Mouse (Mus musculus) MEL (cell line): Measurements from ENCODE around the gene Cpeb4. TPM values are rescaled to one million over a fixed set of nuclear protein-coding genes. Genes with fewer than 3 reads are reported as not detected.

Experiments
- DNase-seq: peaks from one replicate; pipeline ENCODE4 v3.0.0; 2011; ENCODE audit warnings: low read depth, low spot score
- H3K27ac ChIP-seq: 2 replicates; pipeline ENCODE4 v1.5.1; 2012; ENCODE audit warnings: low read depth, mild to moderate bottlenecking, control low read depth, low read length, moderate library complexity; ENCODE audit not compliant: control insufficient read depth
- H3K27me3 ChIP-seq, 2 experiments: fragments of 150-350 bp in 1 of 2; sonication (generic) in 1 of 2; 2 replicates each; pipeline ENCODE4 v1.6.1; 2012; ENCODE audit warnings: low read length in 2 of 2, mild to moderate bottlenecking in 2 of 2, improper control_type of control experiment in 1 of 2, moderate library complexity in 1 of 2; ENCODE audit not compliant: insufficient read depth in 2 of 2, control insufficient read depth in 1 of 2
- H3K36me3 ChIP-seq, 2 experiments: 2 replicates each; pipeline ENCODE4 v1.6.1; 2012 to 2014; ENCODE audit warnings: low read length in 2 of 2, improper control_type of control experiment in 1 of 2, inconsistent platforms in 1 of 2, mild to moderate bottlenecking in 1 of 2; ENCODE audit not compliant: insufficient read depth in 2 of 2, control insufficient read depth in 1 of 2
- H3K4me1 ChIP-seq, 2 experiments: fragments of 150-350 bp in 1 of 2; sonication (generic) in 1 of 2; 2 replicates each; pipeline ENCODE4 v1.6.1; 2012; ENCODE audit warnings: low read length in 2 of 2, improper control_type of control experiment in 1 of 2, mild to moderate bottlenecking in 1 of 2; ENCODE audit not compliant: insufficient read depth in 2 of 2, control insufficient read depth in 1 of 2
- H3K4me3 ChIP-seq, 2 experiments: fragments of 150-350 bp in 1 of 2; sonication (generic) in 1 of 2; 2 replicates each; pipeline ENCODE4 v1.5.1; 2012; ENCODE audit warnings: low read depth in 2 of 2, low read length in 2 of 2, mild to moderate bottlenecking in 2 of 2, moderate library complexity in 2 of 2, control low read depth in 1 of 2, improper control_type of control experiment in 1 of 2; ENCODE audit not compliant: control insufficient read depth in 1 of 2, insufficient read depth in 1 of 2
- H3K79me2 ChIP-seq: 2 replicates; pipeline ENCODE4 v1.6.1; 2012; ENCODE audit warnings: mild to moderate bottlenecking, low read length, moderate library complexity; ENCODE audit not compliant: control insufficient read depth, poor library complexity, insufficient read depth
- H3K9ac ChIP-seq: 2 replicates; pipeline ENCODE4 v1.6.1; 2012; ENCODE audit warnings: low read depth, mild to moderate bottlenecking, control low read depth, low read length, moderate library complexity; ENCODE audit not compliant: control insufficient read depth, poor library complexity, severe bottlenecking
- H3K9me3 ChIP-seq: fragments of 150-350 bp; sonication (generic); replicated peaks from 2 replicates; pipeline ENCODE4 v1.6.1; 2012; ENCODE audit warnings: mild to moderate bottlenecking, low read length, improper control_type of control experiment, moderate library complexity; ENCODE audit not compliant: insufficient read depth
- BHLHE40 ChIP-seq: IDR thresholded peaks from 2 replicates; pipeline ENCODE4 v1.6.1; 2012; ENCODE audit warnings: low read depth, mild to moderate bottlenecking, inconsistent platforms, low read length, improper control_type of control experiment, borderline replicate concordance
- CHD2 ChIP-seq: IDR thresholded peaks from 2 replicates; pipeline ENCODE4 v1.6.1; 2011; ENCODE audit warnings: low read length, improper control_type of control experiment
- EP300 ChIP-seq, 2 experiments: IDR thresholded peaks; 2 replicates each; pipeline ENCODE4 v1.6.1; 2011; ENCODE audit warnings: improper control_type of control experiment in 2 of 2, low read length in 2 of 2, low read depth in 1 of 2, mild to moderate bottlenecking in 1 of 2
- ETS1 ChIP-seq: IDR thresholded peaks from 2 replicates; pipeline ENCODE4 v1.6.1; 2012; ENCODE audit warnings: low read depth, mild to moderate bottlenecking, inconsistent platforms, low read length, improper control_type of control experiment, moderate library complexity
- GATA1 ChIP-seq: IDR thresholded peaks from 2 replicates; pipeline ENCODE4 v1.6.1; 2011; ENCODE audit warnings: low read depth, low read length, improper control_type of control experiment
- JUND ChIP-seq: IDR thresholded peaks from 2 replicates; pipeline ENCODE4 v1.6.1; 2011; ENCODE audit warnings: low read depth, mild to moderate bottlenecking, improper control_type of control experiment, low read length
- MAX ChIP-seq: IDR thresholded peaks from 2 replicates; pipeline ENCODE4 v1.6.1; 2011; ENCODE audit warnings: low read length, improper control_type of control experiment
- MAZ ChIP-seq: IDR thresholded peaks from 2 replicates; pipeline ENCODE4 v1.6.1; 2012; ENCODE audit warnings: low read depth, mild to moderate bottlenecking, inconsistent platforms, low read length, improper control_type of control experiment
- MXI1 ChIP-seq: IDR thresholded peaks from 2 replicates; pipeline ENCODE4 v1.6.1; 2011; ENCODE audit warnings: mild to moderate bottlenecking, low read depth, low read length, improper control_type of control experiment
- MYC ChIP-seq: IDR thresholded peaks from 2 replicates; pipeline ENCODE4 v1.6.1; 2011; ENCODE audit warnings: low read depth, mild to moderate bottlenecking, low read length, improper control_type of control experiment, moderate library complexity
- NELFE ChIP-seq: IDR thresholded peaks from 2 replicates; pipeline ENCODE4 v1.6.1; 2011; ENCODE audit warnings: low read depth, low read length, improper control_type of control experiment
- POLR2AphosphoS2 ChIP-seq: IDR thresholded peaks from 2 replicates; pipeline ENCODE4 v1.6.1; 2011; ENCODE audit warnings: low read length, improper control_type of control experiment
- POLR2AphosphoS5 ChIP-seq: IDR thresholded peaks from 2 replicates; pipeline ENCODE4 v1.6.1; 2012; ENCODE audit warnings: low read depth, borderline replicate concordance, mild to moderate bottlenecking, inconsistent platforms, low read length, moderate library complexity, mixed read lengths
- RCOR1 ChIP-seq: IDR thresholded peaks from 2 replicates; pipeline ENCODE4 v1.6.1; 2012; ENCODE audit warnings: low read depth, mild to moderate bottlenecking, inconsistent platforms, low read length, improper control_type of control experiment
- SIN3A ChIP-seq: IDR thresholded peaks from 2 replicates; pipeline ENCODE4 v1.6.1; 2012; ENCODE audit warnings: low read length, improper control_type of control experiment, inconsistent platforms
- SMC3 ChIP-seq: IDR thresholded peaks from 2 replicates; pipeline ENCODE4 v1.6.1; 2011; ENCODE audit warnings: low read depth, low read length, improper control_type of control experiment
- TAL1 ChIP-seq: IDR thresholded peaks from 2 replicates; pipeline ENCODE4 v1.6.1; 2012; ENCODE audit warnings: mild to moderate bottlenecking, inconsistent platforms, low read length, moderate library complexity, mixed read lengths
- TCF12 ChIP-seq: IDR thresholded peaks from 2 replicates; pipeline ENCODE4 v1.6.1; 2014; ENCODE audit warnings: low read depth, mild to moderate bottlenecking, inconsistent platforms, low read length, improper control_type of control experiment, moderate library complexity
- ZC3H11A ChIP-seq: IDR thresholded peaks from 2 replicates; pipeline ENCODE4 v1.6.1; 2012; ENCODE audit warnings: low read depth, mild to moderate bottlenecking, inconsistent platforms, low read length, improper control_type of control experiment
- polyA plus RNA-seq, 2 experiments: library from polyadenylated mRNA; stranded (reverse) in 1 of 2; unstranded in 1 of 2; fragments of >175 nt in 1 of 2; fragments of >200 nt in 1 of 2; gene quantifications; 2 replicates each; pipeline versions ENCODE4 v1.2.1 to v1.2.4; 2012; ENCODE audit warnings: low replicate concordance in 2 of 2, low read depth in 1 of 2; ENCODE audit not compliant: insufficient read length in 2 of 2, insufficient read depth in 1 of 2, missing spikeins in 1 of 2
- total RNA-seq: library from RNA; depleted of rRNA; stranded (reverse); fragments of 300-350 nt; gene quantifications from 2 replicates; pipeline ENCODE4 v1.2.3, GENCODE M21; 2012

Gene Cpeb4
- total and polyA plus RNA-seq, 3 experiments = 3.8 to 4.9 TPM; not detected in 1

GRCm38 (mm10) chr11:31861149-31861890 is 10.7 kb upstream of the Cpeb4 start:
- H3K27me3 ChIP-seq = no peaks in the 10 kb centered on the region

GRCm38 (mm10) chr11:31867976-31868375 is 4.0 kb upstream of the Cpeb4 start:
- Histone ChIP-seq H3K4me3 (no peak overlapping the region), H3K36me3 (peaks cover 0 to 8% of the 10 kb centered on the region in 2 experiments; a peak in 2 of 4 replicates), H3K27ac (no peak overlapping the region), H3K79me2 (peaks cover 7% of the 10 kb centered on the region; the same call in 1 of the 2 replicates), H3K9me3 (no peaks in the 10 kb centered on the region), H3K27me3 (no peaks in the 10 kb centered on the region), H3K4me1 (peaks cover 4 to 10% of the 10 kb centered on the region in 2 experiments), H3K9ac (no peak overlapping the region)
- TF ChIP-seq POLR2AphosphoS5 (no peak), POLR2AphosphoS2 (no peak), MAX (no peak), JUND (no peak), ZC3H11A (no peak)
- no peak for DNase-seq

More at GRCm38 (mm10) chr11:31861149-31861890, 10.7 kb upstream of the Cpeb4 start:
- Histone ChIP-seq H3K9ac (peak overlapping the region; percentile 22; the same call in 1 of the 2 replicates), H3K9me3 (no peaks in the 10 kb centered on the region), H3K36me3 (peaks cover 0 to 13% of the 10 kb centered on the region in 2 experiments; a peak in 2 of 4 replicates), H3K4me1 (peaks cover 9 to 12% of the 10 kb centered on the region in 2 experiments), H3K27ac (peak overlapping the region; percentile 51; the same call in 1 of the 2 replicates), H3K4me3 (peak overlapping the region in 1 of 2 experiments; percentile 6; a peak in 1 of 4 replicates), H3K79me2 (no peaks in the 10 kb centered on the region)
- TF ChIP-seq EP300 (IDR thresholded peaks at IDR 0.05; ENCODE audit: low read depth in 1 of 2, low read length in 2 of 2) (peak; percentile 95 to 97), CHD2 (no peak; the same call in 1 of the 2 replicates), MAZ (0 out of 2 replicates have a peak, but pooled peaks have one; percentile 49), ETS1 (peak; percentile 83), NELFE (no peak), GATA1 (peak; percentile 96), JUND (no peak), SIN3A (peak; percentile 80), MAX (peak; percentile 73), TCF12 (peak; percentile 99), BHLHE40 (peak; percentile 65; the same call in 1 of the 2 replicates), RCOR1 (peak; percentile 46; the same call in 1 of the 2 replicates), TAL1 (peak; percentile 97), MYC (peak; percentile 89), MXI1 (peak; percentile 86), SMC3 (no peak)
- DNase-seq = peak; percentile 77
